Mouse (Mus musculus) lung, postnatal 4 days (tissue): Measurements from ENCODE around the gene Vmn1r121.
"Not testable (repeated sequence)": the region's sequence is repeated elsewhere in the genome, so short reads cannot be mapped to it uniquely, and the experiment has no call there.

Experiments
- DNase-seq, 2 experiments: peaks; one replicate each; pipeline ENCODE4 v3.0.0; 2021

Vmn1r121 gene

GRCm38 (mm10) chr7:21098413-21098812, at the start of gene Vmn1r121:
Gene Vmn1r121, minus strand, starts transcription at chr7:21098513.
- DNase-seq = not testable (repeated sequence)

GRCm38 (mm10) chr7:21134028-21134427, 35.7 kb upstream of the Vmn1r121 start, which contains the start of gene Vmn1r122:
Gene Vmn1r122, minus strand, starts transcription at chr7:21134128.
- not testable (repeated sequence) for DNase-seq

- not testable (repeated sequence) for DNase-seq
Measured at GRCm38 (mm10) chr7:21053684-21054083, 44.6 kb downstream of the Vmn1r121 start, which contains the start of gene Vmn1r120. Gene Vmn1r120, minus strand, starts transcription at chr7:21053784.
